Mouse (Mus musculus): ENCODE data around the gene Kpnb1.

Kpnb1 gene

DNA sequence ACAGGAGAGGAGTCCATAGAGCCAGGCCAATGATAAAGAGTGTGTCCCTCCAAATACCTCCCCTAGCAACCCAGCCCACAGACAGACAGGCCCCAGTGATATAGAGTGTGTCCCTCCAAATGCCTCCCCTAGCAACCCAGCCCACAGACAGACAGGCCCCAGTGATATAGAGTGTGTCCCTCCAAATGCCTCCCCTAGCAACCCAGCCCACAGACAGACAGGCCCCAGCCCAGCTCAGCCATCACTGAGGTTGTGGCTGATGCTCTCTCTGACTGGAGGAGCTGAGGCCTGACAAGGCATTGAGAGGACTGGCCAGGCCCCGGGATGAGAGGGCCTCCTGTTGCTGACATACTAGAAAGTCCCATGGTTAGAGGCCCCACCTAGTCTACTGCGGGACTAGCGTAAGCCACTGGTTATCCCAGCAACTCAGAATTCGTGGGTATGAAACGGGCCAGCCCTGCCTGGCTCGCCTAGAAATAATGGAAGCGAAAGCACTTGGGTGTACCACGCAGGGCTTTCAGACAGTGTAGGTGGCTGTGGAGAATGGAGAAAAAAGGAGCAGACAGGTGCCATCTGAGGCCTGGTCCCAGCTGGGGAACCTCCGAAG is 75.1 kb downstream of the Kpnb1 start:
- TF ChIP-seq GATA4 (IDR thresholded peaks at IDR 0.05; ENCODE audit: insufficient replicate concordance, low read length), result no peak

Measured in liver, adult (tissue).